Mouse (Mus musculus) lung, postnatal 4 days (tissue): ENCODE data around the gene Rapgef4.
A peak's percentile ranks its signal among the peaks of the same experiment; 100 is the strongest.

Experiments
- DNase-seq, 2 experiments: peaks; one replicate each; pipeline ENCODE4 v3.0.0; 2021

The Rapgef4 gene

DNA sequence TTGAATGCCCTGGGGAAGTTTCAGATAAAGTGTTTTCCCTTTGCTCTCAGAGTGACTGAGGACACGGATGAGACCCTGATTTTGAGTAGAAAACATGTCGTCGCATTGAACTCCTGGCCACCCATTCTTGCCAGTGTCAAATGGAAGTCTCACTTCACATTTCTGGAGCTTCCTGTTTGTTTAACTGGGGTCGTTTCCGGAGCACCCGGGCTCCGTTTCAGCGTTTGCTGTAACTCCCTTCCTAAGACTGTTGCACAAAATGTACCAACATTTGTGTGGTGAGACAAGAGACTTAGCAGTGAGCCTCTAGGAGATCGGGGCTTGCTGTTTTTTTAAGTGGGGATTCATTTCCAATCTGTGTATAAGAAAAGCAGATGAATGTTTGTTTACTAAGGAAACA is 220.5 kb downstream of the Rapgef4 start:
- DNase-seq, result peak; percentile 36 to 43

DNA sequence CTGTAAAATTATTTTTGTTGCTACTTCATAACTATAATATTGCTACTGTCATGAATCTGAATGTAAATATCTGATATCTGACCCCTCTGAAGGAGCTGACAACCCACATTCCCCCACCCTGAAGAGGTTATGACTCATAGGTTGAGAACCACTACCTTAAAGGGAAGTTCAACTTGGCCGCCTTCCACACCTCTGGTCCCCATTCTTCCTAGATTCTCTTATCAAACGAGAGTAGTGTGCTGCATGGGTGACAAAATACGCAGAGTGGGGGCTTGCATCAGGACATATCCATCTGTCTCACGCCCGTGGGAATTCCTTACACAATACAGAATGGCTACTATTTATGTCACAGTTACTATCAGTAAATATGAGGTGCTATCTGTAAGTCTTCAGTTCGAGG is 221.2 kb downstream of the Rapgef4 start:
- peak in 1 of 2 experiments; percentile 28 for DNase-seq

- DNase-seq, result peak; percentile 65 to 86
These were observed 222.6 kb downstream of the Rapgef4 start for GRCm38 (mm10) chr2:72203609-72204008.

- DNase-seq, result no peak
These were observed 224.8 kb downstream of the Rapgef4 start for GRCm38 (mm10) chr2:72205869-72206268.

DNA sequence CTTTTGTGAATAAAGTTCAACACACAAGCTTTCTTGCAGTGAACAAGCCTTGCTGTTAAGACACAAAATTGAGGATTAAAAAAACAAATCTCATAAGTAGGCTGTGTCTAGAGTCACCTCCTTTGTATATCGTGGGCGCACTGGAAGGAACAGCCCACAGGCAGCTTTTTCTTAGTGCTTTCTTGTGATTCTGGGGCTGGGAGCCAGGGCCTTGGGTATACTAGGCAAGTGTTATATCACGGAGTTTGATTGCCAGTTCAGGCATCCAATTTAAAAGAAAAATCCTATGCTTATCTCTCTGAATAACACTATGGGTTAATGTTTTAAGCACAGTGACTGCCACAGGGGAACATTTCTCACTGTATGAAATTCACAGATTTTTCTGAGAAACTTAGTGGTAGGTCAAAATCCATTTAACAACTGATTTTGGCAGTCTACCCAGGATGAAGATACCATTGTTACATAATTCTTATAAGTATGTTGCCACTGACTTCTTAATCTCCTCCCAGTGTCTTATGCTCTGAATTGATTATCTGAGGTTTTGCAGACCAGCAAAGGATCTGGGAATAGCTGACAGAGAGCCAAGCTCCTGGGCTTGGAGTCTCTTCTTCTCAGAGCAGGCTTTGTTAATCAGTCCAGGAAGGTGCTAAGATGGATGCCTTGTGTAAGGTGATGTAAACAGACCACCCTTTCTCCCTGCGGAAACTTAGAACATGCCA is 225.6 kb downstream of the Rapgef4 start:
- DNase-seq, result no peak

- peak in 1 of 2 experiments; percentile 8 for DNase-seq
These were observed 236.3 kb downstream of the Rapgef4 start for GRCm38 (mm10) chr2:72217336-72217735.

- DNase-seq, result peak; percentile 26 to 71
These were observed 238.9 kb downstream of the Rapgef4 start for GRCm38 (mm10) chr2:72219921-72220320.

DNA sequence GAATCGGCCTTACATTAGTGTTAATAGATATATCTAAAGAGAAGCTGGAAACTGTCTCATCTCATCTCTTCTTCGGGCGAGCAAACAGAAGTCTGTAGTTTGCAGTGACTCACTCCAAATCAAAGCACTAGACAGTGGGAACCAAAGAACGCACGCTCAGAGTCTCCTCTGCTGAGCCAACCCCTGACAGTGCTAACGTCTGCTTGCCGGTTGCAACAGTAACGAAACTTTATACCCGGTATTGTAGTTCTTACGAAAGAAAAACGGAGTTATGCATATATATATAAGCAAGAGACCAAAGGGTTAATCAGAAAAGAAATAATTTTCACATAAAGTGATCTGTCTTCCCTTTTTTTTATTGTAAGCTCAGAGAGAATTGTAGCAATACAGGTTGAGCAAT is 240.2 kb downstream of the Rapgef4 start:
- DNase-seq, result peak in 1 of 2 experiments; percentile 8

GRCm38 (mm10) chr2:72221706-72222105 is 240.7 kb downstream of the Rapgef4 start:
- DNase-seq, result peak in 1 of 2 experiments; percentile 20

- DNase-seq, result peak in 1 of 2 experiments; percentile 5
These were observed 241.2 kb downstream of the Rapgef4 start for GRCm38 (mm10) chr2:72222276-72222675.

- peak in 1 of 2 experiments; percentile 16 for DNase-seq
These were observed 241.9 kb downstream of the Rapgef4 start for GRCm38 (mm10) chr2:72222736-72223455.

GRCm38 (mm10) chr2:72223479-72223878 is 242.4 kb downstream of the Rapgef4 start:
- DNase-seq, result peak in 1 of 2 experiments; percentile 13

GRCm38 (mm10) chr2:72226006-72226405 is 245.0 kb downstream of the Rapgef4 start:
- peak in 1 of 2 experiments; percentile 6 for DNase-seq

- no peak for DNase-seq
These were observed 246.4 kb downstream of the Rapgef4 start for GRCm38 (mm10) chr2:72227416-72227815.

DNA sequence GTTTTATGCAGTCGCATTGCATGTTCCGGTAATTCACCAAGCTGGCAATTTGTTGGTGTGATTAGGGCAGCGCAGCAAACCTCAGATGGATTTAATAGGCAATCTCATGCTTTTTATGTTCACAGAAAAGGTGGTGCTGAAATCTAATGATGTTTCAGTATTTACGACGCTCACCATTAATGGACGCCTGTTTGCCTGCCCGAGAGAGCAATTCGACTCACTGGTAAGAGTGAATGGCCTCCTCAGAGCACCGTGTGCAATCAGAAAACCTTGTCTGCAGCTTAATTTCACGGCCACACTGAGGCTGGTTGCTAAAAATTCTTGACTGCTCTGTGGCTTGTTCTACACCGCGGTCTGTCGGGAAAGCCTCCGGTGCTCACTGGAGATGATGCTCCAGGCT is 247.8 kb downstream of the Rapgef4 start:
- peak in 1 of 2 experiments; percentile 15 for DNase-seq

- DNase-seq, result peak; percentile 32 to 76
These were observed 249.5 kb downstream of the Rapgef4 start for GRCm38 (mm10) chr2:72230545-72230944.

- DNase-seq, result no peak
These were observed 253.0 kb downstream of the Rapgef4 start for GRCm38 (mm10) chr2:72234085-72234484.

- peak; percentile 49 to 76 for DNase-seq
These were observed 253.9 kb downstream of the Rapgef4 start for GRCm38 (mm10) chr2:72234943-72235342.

- DNase-seq, result peak in 1 of 2 experiments; percentile 35
These were observed 254.4 kb downstream of the Rapgef4 start for GRCm38 (mm10) chr2:72235361-72235901.

GRCm38 (mm10) chr2:72238421-72238820 is 257.4 kb downstream of the Rapgef4 start:
- no peak for DNase-seq

DNA sequence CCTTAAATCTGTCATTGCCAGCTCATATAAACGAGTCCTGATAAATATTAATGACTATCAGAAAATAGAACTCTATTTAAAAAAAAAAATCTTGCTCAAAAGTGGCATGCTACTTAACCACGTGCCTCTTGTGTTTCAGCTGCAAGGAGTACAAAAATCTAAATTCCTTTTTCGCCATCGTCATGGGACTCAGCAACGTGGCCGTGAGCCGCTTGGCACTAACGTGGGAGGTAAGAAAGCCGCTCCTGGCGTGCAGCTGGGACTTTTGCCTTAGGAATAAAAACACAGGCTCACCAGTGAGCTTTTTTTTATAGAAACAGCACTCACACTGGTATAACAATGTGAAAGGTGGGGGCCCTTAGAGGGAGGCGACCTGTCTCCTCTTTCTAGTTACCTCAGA is 257.9 kb downstream of the Rapgef4 start:
- DNase-seq, result no peak

GRCm38 (mm10) chr2:72239456-72239855 is 258.4 kb downstream of the Rapgef4 start:
- no peak for DNase-seq

DNA sequence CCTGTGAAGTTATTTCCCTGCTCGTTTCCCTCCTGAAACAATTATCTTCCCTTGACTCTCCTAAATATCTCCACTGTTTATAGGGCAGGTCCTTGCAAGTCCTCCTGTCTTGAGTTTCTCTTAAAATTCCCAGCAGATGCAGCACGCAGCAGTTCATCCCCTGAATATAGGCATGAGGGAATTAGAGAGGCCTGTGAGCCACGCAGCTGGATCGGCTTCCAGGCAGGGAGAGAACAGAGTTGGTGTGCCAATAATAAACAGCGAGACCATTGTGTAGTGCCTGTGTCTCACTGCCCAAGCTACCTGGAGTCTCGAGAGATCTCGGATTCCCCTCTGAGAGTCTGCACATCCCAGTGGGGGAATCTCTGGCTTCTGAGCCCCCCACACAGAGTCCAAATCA is 259.0 kb downstream of the Rapgef4 start:
- DNase-seq, result no peak

- no peak for DNase-seq
These were observed 259.7 kb downstream of the Rapgef4 start for GRCm38 (mm10) chr2:72240691-72241090.
